Mouse (Mus musculus) liver, embryonic 11.5 days (tissue): Measurements from ENCODE around the gene Mecr. TPM values are rescaled to one million over a fixed set of nuclear protein-coding genes. Genes with fewer than 3 reads are reported as not detected.
A peak's percentile ranks its signal among the peaks of the same experiment; 100 is the strongest.

ENCODE experiments used
- ATAC-seq: fragments of 200-750 bp; cut with Nextera tagmentation; replicated peaks from 2 replicates; pipeline ENCODE4 v1.8.0; 2017; ENCODE audit warnings: moderate number of reproducible peaks, mild to moderate bottlenecking, moderate TSS enrichment, moderate library complexity; ENCODE audit not compliant: low FRiP score
- DNase-seq: peaks from one replicate; pipeline ENCODE4 v3.0.0-alpha.2; 2017; ENCODE audit warnings: low spot score
- H3K27ac ChIP-seq: fragments of 300-500 bp; sonication (generic); 2 replicates; pipeline ENCODE4 v1.5.1; 2014; ENCODE audit warnings: mild to moderate bottlenecking, low read depth, low read length, control low read depth
- H3K27me3 ChIP-seq: fragments of 300-500 bp; sonication (generic); replicated peaks from 2 replicates; pipeline ENCODE4 v1.6.1; 2014; ENCODE audit warnings: low read length, mixed read lengths; ENCODE audit not compliant: control insufficient read depth, insufficient read depth
- H3K36me3 ChIP-seq: fragments of 300-500 bp; sonication (generic); 2 replicates; pipeline ENCODE4 v1.6.1; 2014; ENCODE audit warnings: mild to moderate bottlenecking, low read length, moderate library complexity, mixed read lengths; ENCODE audit not compliant: control insufficient read depth, insufficient read depth
- H3K4me1 ChIP-seq: fragments of 300-500 bp; sonication (generic); replicated peaks from 2 replicates; pipeline ENCODE4 v1.6.1; 2014; ENCODE audit warnings: low read length, mixed read lengths; ENCODE audit not compliant: control insufficient read depth, insufficient read depth
- H3K4me2 ChIP-seq: fragments of 300-500 bp; sonication (generic); 2 replicates; pipeline ENCODE4 v1.6.1; 2014; ENCODE audit warnings: mild to moderate bottlenecking, control low read depth, moderate library complexity
- H3K4me3 ChIP-seq: fragments of 300-500 bp; sonication (generic); 2 replicates; pipeline ENCODE4 v1.5.1; 2014; ENCODE audit warnings: low read depth, low read length, control low read depth
- H3K9ac ChIP-seq: fragments of 300-500 bp; sonication (generic); 2 replicates; pipeline ENCODE4 v1.6.1; 2014; ENCODE audit warnings: low read depth, low read length, control low read depth
- H3K9me3 ChIP-seq: fragments of 300-500 bp; sonication (generic); 2 replicates; pipeline ENCODE4 v1.6.1; 2016; ENCODE audit warnings: low read length, inconsistent platforms, mixed read lengths; ENCODE audit not compliant: control insufficient read depth
- WGBS: fragments of 180-500 bp; shearing (Covaris S2); extraction: QIAGEN DNeasy Blood & Tissue Kit; methylation state at CpG from one replicate; pipeline ENCODE4 v1.1.7; 2014; 5-methylcytosine and 5-hydroxymethylcytosine counted together
- polyA plus RNA-seq: library from polyadenylated mRNA; unstranded; fragments of >200 nt; fragmentation: Nextera tagmentation; extraction: Ambion mirVana; gene quantifications from 2 replicates; pipeline ENCODE4 v1.2.1, GENCODE M21; 2014

Mecr gene
- polyA plus RNA-seq, 1 experiment from 2014 or later, result 64.4 TPM

GRCm38 (mm10) chr4:131873293-131874168 is 30.3 kb downstream of the Mecr start, which contains the start of gene Srsf4:
Srsf4 (plus strand) TSS chr4:131873617.
- peak within 1 kb of the TSS; percentile 74 for H3K4me2 ChIP-seq
- WGBS, result under 1% methylated on average over 103 of the region's 116 CpGs
- H3K9me3 ChIP-seq, result no peaks in the 10 kb centered on the region
- ATAC-seq (peak; percentile 91), DNase-seq (peak; percentile 95)
- no peaks in the 10 kb centered on the region for H3K27me3 ChIP-seq
- peak within 1 kb of the TSS; percentile 99 for H3K4me3 ChIP-seq
- peaks cover 34% of the 10 kb centered on the region for H3K4me1 ChIP-seq
- H3K9ac ChIP-seq, result peak within 1 kb of the TSS; percentile 100
- H3K27ac ChIP-seq, result peak within 1 kb of the TSS; percentile 100
- H3K36me3 ChIP-seq, result no peaks in the 10 kb centered on the region

GRCm38 (mm10) chr4:131874169-131874536 is 30.9 kb downstream of the Mecr start:
- Histone ChIP-seq H3K4me2 (peak overlapping the region; percentile 74), H3K27ac (peak overlapping the region; percentile 100), H3K36me3 (no peaks in the 10 kb centered on the region), H3K27me3 (no peaks in the 10 kb centered on the region), H3K9ac (peak overlapping the region; percentile 100), H3K4me3 (peak overlapping the region; percentile 99), H3K4me1 (peaks cover 30% of the 10 kb centered on the region), H3K9me3 (no peaks in the 10 kb centered on the region)
- no peak for DNase-seq
- WGBS, result under 1% methylated on average over 20 of the region's 20 CpGs
- peak; percentile 12 for ATAC-seq

- ATAC-seq (no peak), DNase-seq (no peak)
- Histone ChIP-seq H3K4me3 (peak overlapping the region; percentile 99), H3K36me3 (no peaks in the 10 kb centered on the region), H3K9ac (peak overlapping the region; percentile 100), H3K27me3 (no peaks in the 10 kb centered on the region), H3K27ac (peak overlapping the region; percentile 100), H3K4me2 (peak overlapping the region; percentile 74), H3K9me3 (no peaks in the 10 kb centered on the region), H3K4me1 (peaks cover 27% of the 10 kb centered on the region)
- 4% methylated on average over 11 of the region's 11 CpGs for WGBS
Observed at GRCm38 (mm10) chr4:131874567-131874966, 31.3 kb downstream of the Mecr start.

- H3K4me3 ChIP-seq, result peak overlapping the region; percentile 99
- peak overlapping the region; percentile 100 for H3K9ac ChIP-seq
- no peaks in the 10 kb centered on the region for H3K36me3 ChIP-seq
- DNase-seq, result no peak
- 35% methylated on average over 3 of the region's 3 CpGs for WGBS
- H3K4me2 ChIP-seq, result peak overlapping the region; percentile 74
- peaks cover 27% of the 10 kb centered on the region for H3K4me1 ChIP-seq
- no peak for ATAC-seq
- no peaks in the 10 kb centered on the region for H3K9me3 ChIP-seq
- no peaks in the 10 kb centered on the region for H3K27me3 ChIP-seq
- H3K27ac ChIP-seq, result no peak overlapping the region
Observed at GRCm38 (mm10) chr4:131875242-131875641, 32.0 kb downstream of the Mecr start.

- Histone ChIP-seq H3K9ac (no peak overlapping the region), H3K27ac (no peak overlapping the region; the same call in 1 of the 2 replicates), H3K36me3 (no peaks in the 10 kb centered on the region), H3K27me3 (no peaks in the 10 kb centered on the region), H3K4me3 (no peak overlapping the region), H3K9me3 (no peaks in the 10 kb centered on the region), H3K4me1 (peaks cover 30% of the 10 kb centered on the region), H3K4me2 (peak overlapping the region; percentile 74)
- ATAC-seq, result no peak
- DNase-seq, result no peak
- WGBS, result 74% methylated on average over 2 of the region's 2 CpGs
Observed at GRCm38 (mm10) chr4:131876836-131877235, 33.6 kb downstream of the Mecr start.

- Histone ChIP-seq H3K4me3 (no peak overlapping the region), H3K4me1 (peaks cover 42% of the 10 kb centered on the region), H3K9me3 (no peaks in the 10 kb centered on the region), H3K36me3 (no peaks in the 10 kb centered on the region), H3K27me3 (no peaks in the 10 kb centered on the region), H3K9ac (no peak overlapping the region), H3K4me2 (no peak overlapping the region), H3K27ac (no peak overlapping the region)
- ATAC-seq (no peak), DNase-seq (no peak)
- WGBS, result 93% methylated on average over 1 of the region's 1 CpGs
Observed at GRCm38 (mm10) chr4:131879692-131880091, 36.4 kb downstream of the Mecr start.

- Histone ChIP-seq H3K4me3 (no peak overlapping the region), H3K4me2 (no peak overlapping the region), H3K27ac (no peak overlapping the region), H3K36me3 (peaks cover 10% of the 10 kb centered on the region), H3K27me3 (no peaks in the 10 kb centered on the region), H3K9ac (no peak overlapping the region), H3K9me3 (no peaks in the 10 kb centered on the region), H3K4me1 (peaks cover 29% of the 10 kb centered on the region)
- ATAC-seq, result no peak
- 87% methylated on average over 7 of the region's 7 CpGs for WGBS
- no peak for DNase-seq
Observed at GRCm38 (mm10) chr4:131881306-131881705, 38.0 kb downstream of the Mecr start.

- no peak for DNase-seq
- Histone ChIP-seq H3K9me3 (no peaks in the 10 kb centered on the region), H3K27me3 (no peaks in the 10 kb centered on the region), H3K9ac (no peak overlapping the region), H3K36me3 (peaks cover 14% of the 10 kb centered on the region), H3K4me3 (no peak overlapping the region), H3K27ac (no peak overlapping the region), H3K4me1 (peaks cover 27% of the 10 kb centered on the region), H3K4me2 (no peak overlapping the region)
- no peak for ATAC-seq
- WGBS, result 80% methylated on average over 6 of the region's 6 CpGs
Observed at GRCm38 (mm10) chr4:131883571-131883970, 40.3 kb downstream of the Mecr start.

- Histone ChIP-seq H3K9me3 (no peaks in the 10 kb centered on the region), H3K4me3 (no peak overlapping the region), H3K36me3 (peaks cover 14% of the 10 kb centered on the region), H3K4me1 (peaks cover 34% of the 10 kb centered on the region), H3K9ac (no peak overlapping the region), H3K4me2 (no peak overlapping the region), H3K27ac (no peak overlapping the region), H3K27me3 (no peaks in the 10 kb centered on the region)
- 84% methylated on average over 6 of the region's 6 CpGs for WGBS
- no peak for DNase-seq
- no peak for ATAC-seq
Observed at GRCm38 (mm10) chr4:131885376-131885775, 42.1 kb downstream of the Mecr start.
